Mouse (Mus musculus) midbrain, postnatal 0 days (tissue): ENCODE data around the gene Teddm3. TPM values are rescaled to one million over a fixed set of nuclear protein-coding genes. Genes with fewer than 3 reads are reported as not detected.
A peak's percentile ranks its signal among the peaks of the same experiment; 100 is the strongest.

Experiments used
- ATAC-seq: fragments of 200-750 bp; cut with Nextera tagmentation; 2 replicates; pipeline ENCODE4 v1.8.0; 2017; ENCODE audit warnings: moderate number of reproducible peaks, mild to moderate bottlenecking, moderate TSS enrichment, moderate library complexity; ENCODE audit not compliant: low FRiP score
- DNase-seq: peaks from one replicate; pipeline ENCODE4 v3.0.0-alpha.2; 2015; ENCODE audit warnings: low spot score
- H3K27ac ChIP-seq: fragments of 300-500 bp; sonication (generic); 2 replicates; pipeline ENCODE4 v1.5.1; 2014; ENCODE audit warnings: low read depth, mild to moderate bottlenecking, low read length, mixed read lengths
- H3K27me3 ChIP-seq: fragments of 300-500 bp; sonication (generic); 2 replicates; pipeline ENCODE4 v1.6.1; 2014; ENCODE audit warnings: low read length, control low read depth, mixed read lengths; ENCODE audit not compliant: insufficient read depth
- H3K36me3 ChIP-seq: fragments of 300-500 bp; sonication (generic); 2 replicates; pipeline ENCODE4 v1.6.1; 2014; ENCODE audit warnings: low read length, control low read depth, mixed read lengths; ENCODE audit not compliant: insufficient read depth
- H3K4me1 ChIP-seq: fragments of 300-500 bp; sonication (generic); 2 replicates; pipeline ENCODE4 v1.6.1; 2014; ENCODE audit warnings: mild to moderate bottlenecking, control low read depth, antibody characterized with exemption, low read length, mixed read lengths; ENCODE audit not compliant: insufficient read depth
- H3K4me2 ChIP-seq: fragments of 300-500 bp; sonication (generic); 2 replicates; pipeline ENCODE4 v1.6.1; 2014; ENCODE audit warnings: low read depth, mild to moderate bottlenecking, low read length, mixed read lengths; ENCODE audit not compliant: poor library complexity, severe bottlenecking
- H3K4me3 ChIP-seq: fragments of 300-500 bp; sonication (generic); 2 replicates; pipeline ENCODE4 v1.5.1; 2014; ENCODE audit warnings: low read depth, mild to moderate bottlenecking, low read length, moderate library complexity
- H3K9ac ChIP-seq: fragments of 300-500 bp; sonication (generic); replicated peaks from 2 replicates; pipeline ENCODE4 v1.6.1; 2014; ENCODE audit warnings: mild to moderate bottlenecking, low read length, moderate library complexity, mixed read lengths; ENCODE audit not compliant: poor library complexity, severe bottlenecking
- H3K9me3 ChIP-seq: fragments of 300-500 bp; sonication (generic); 2 replicates; pipeline ENCODE4 v1.6.1; 2016; ENCODE audit warnings: low read length, control low read depth
- CTCF ChIP-seq: IDR thresholded peaks from 2 replicates; pipeline ENCODE4 v1.5.1; 2016; ENCODE audit warnings: antibody characterized with exemption, mild to moderate bottlenecking
- WGBS: fragments of 180-500 bp; shearing (Covaris S2); extraction: QIAGEN DNeasy Blood & Tissue Kit; methylation state at CpG from one replicate; pipeline ENCODE4 v1.1.7; 2014; 5-methylcytosine and 5-hydroxymethylcytosine counted together
- polyA plus RNA-seq: library from polyadenylated mRNA; unstranded; fragments of >200 nt; fragmentation: Nextera tagmentation; extraction: Ambion mirVana; gene quantifications from 2 replicates; pipeline ENCODE4 v1.2.1, GENCODE M21; 2015
- total RNA-seq: library from RNA; depleted of rRNA; stranded (reverse); fragments of >200 nt; gene quantifications from 2 replicates; pipeline ENCODE4 v1.2.3, GENCODE M21; 2014

Gene Teddm3
- total and polyA plus RNA-seq, 2 experiments from 2014 or later: 0.11 to 0.33 TPM

DNA sequence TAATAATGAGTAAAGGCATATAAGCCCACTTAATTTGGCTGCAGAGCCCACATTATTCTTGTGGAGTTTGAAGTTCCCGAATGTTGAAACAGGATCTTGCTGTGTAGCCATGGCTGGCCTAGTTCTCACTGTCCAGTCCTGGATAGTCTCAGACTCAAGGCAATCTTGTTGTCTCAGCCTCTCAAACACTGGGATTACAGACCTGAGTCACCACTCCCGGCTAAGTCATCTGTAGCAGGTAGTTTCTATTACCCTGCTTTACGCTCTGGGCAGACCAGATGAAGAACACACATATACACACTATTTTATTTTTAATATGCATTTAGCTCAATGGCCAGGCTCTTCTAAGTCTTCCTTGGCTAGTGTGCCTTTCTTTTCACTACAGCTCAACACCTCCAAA is 42.8 kb upstream of the Teddm3 start:
- Histone ChIP-seq H3K9ac (no peak overlapping the region), H3K27ac (no peak overlapping the region), H3K36me3 (no peaks in the 10 kb centered on the region), H3K4me2 (no peak overlapping the region), H3K9me3 (no peaks in the 10 kb centered on the region), H3K4me1 (no peaks in the 10 kb centered on the region), H3K27me3 (no peaks in the 10 kb centered on the region), H3K4me3 (no peak overlapping the region)
- no peak for ATAC-seq
- DNase-seq: no peak
- WGBS: 86% methylated on average over 3 of the region's 3 CpGs
- TF ChIP-seq CTCF: no peak

DNA sequence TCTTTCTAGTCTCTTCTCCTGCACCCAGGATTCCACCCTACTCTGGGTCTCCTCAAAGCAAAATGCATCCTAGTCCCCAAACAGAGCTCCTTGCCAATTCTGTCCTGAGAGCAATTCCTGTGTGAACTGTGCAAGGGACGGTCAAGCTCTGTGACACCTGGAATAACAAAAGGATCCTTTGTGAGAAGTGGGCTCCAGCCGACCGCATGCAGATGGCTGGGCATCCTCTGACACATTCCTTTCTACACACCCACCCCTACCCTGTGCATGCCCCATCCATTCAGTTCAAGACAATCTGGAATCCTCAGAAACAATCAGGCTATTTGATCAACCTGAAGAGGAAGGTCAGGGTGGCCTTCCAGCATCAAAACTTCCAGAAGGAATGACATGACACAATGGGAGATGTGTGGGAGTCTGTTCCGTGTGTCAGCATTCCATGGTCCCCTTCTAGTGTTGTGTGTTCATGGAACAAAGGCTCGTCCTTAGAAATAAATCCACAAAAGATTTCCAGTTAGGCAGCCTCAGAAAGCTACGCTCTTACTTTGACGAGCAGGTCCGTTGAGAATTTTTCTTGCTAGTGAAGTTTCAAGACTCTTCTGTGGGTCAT is 41.6 kb upstream of the Teddm3 start:
- Histone ChIP-seq H3K9me3 (no peaks in the 10 kb centered on the region), H3K36me3 (no peaks in the 10 kb centered on the region), H3K4me2 (no peak overlapping the region), H3K27ac (no peak overlapping the region), H3K4me3 (no peak overlapping the region), H3K4me1 (no peaks in the 10 kb centered on the region), H3K27me3 (no peaks in the 10 kb centered on the region), H3K9ac (no peak overlapping the region)
- no peak for TF ChIP-seq CTCF
- WGBS: 68% methylated on average over 8 of the region's 8 CpGs
- DNase-seq (no peak), ATAC-seq (no peak)

DNA sequence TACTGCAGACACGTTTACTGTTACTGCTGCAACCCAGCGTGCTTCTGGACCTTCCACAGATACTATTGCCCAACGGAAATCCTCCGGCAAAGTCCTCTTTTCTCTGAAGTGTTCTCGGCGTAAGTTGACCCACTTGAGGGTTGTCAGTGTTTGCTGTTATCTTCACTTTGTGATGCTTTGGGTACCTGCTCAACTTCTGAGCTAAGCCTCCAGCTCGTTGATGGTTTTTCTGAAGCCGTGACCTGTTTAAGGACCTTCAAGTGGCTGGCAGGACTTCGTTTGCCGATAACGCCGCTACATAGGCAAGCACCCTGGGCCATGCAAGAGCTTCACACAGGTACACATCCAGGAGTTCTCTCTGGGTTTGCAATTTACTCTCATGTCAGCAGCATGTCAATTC is 40.4 kb upstream of the Teddm3 start:
- 89% methylated on average over 12 of the region's 12 CpGs for WGBS
- H3K9me3 ChIP-seq: no peaks in the 10 kb centered on the region
- no peaks in the 10 kb centered on the region for H3K36me3 ChIP-seq
- no peaks in the 10 kb centered on the region for H3K4me1 ChIP-seq
- no peak overlapping the region for H3K4me3 ChIP-seq
- DNase-seq: no peak
- H3K27me3 ChIP-seq: no peaks in the 10 kb centered on the region
- no peak for TF ChIP-seq CTCF
- no peak overlapping the region for H3K27ac ChIP-seq
- H3K4me2 ChIP-seq: no peak overlapping the region
- ATAC-seq: no peak
- H3K9ac ChIP-seq: no peak overlapping the region

DNA sequence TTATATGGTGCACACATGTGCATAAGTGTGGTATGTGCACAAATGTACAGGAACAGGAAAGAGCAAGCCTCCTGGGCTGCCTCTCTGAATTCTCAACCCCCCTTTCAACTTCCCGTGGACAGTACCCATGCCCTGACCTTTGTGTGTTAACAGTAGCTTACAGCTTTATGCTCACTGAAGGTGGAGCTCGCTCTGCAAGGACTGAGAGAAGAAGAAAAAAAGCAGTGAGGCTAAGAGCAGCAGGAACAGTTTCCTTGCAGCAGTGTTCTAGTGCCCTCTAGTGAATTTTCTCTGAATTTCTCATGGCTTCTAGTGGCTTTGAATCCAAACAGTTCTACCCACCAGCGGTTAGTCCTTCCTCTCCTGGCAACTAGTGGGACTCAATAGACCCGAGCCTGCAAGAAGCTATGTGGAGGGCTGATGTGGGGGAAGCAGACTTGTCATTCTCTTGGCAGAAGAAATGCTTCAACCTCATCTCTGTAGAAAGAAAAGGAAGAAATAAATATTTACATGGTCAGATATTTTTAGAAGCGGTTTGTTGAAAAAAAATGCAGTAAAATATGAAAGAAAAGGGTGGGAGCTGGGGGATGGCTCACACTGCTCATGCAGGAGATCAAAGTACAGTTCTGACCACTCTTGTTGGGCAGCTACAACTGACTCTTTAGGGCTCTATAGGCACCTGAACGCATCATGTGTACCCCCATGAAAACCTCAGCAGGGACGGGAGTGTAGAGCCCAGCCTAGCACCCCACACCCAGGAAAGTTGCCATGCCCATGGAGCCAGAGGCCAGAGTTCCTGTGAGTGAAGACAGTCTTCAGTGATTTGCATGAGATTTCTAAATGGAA is 38.9 kb upstream of the Teddm3 start:
- peak; percentile 96 for TF ChIP-seq CTCF
- no peak overlapping the region for H3K27ac ChIP-seq
- DNase-seq: peak; percentile 91

DNA sequence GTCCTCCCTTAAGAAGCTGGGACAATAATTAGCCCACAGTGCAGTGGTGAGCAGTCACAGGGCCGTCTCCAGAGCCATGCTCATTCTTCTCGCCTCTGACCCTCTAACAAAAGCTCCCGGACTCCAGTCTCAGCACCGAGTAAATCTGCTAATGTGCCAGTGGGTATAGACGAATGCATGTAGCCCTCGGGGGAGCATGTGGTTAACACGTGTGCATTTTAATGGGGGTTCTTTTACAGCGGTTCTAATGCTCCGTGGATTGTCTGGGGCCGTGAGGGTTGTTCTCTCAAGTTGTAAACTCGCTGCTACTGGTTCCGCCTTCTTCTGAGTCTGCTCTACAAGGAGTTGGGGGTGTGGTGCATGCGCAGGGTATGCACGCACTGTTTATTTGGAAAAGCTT is 37.8 kb upstream of the Teddm3 start:
- Histone ChIP-seq H3K4me3 (no peak overlapping the region), H3K27me3 (no peaks in the 10 kb centered on the region), H3K4me1 (no peaks in the 10 kb centered on the region), H3K9ac (no peak overlapping the region), H3K9me3 (no peaks in the 10 kb centered on the region), H3K36me3 (no peaks in the 10 kb centered on the region), H3K4me2 (no peak overlapping the region), H3K27ac (no peak overlapping the region)
- no peak for TF ChIP-seq CTCF
- 62% methylated on average over 14 of the region's 14 CpGs for WGBS
- ATAC-seq: no peak
- DNase-seq: no peak

More for the DNA sequence above, 38.9 kb upstream of the Teddm3 start:
- H3K27me3 ChIP-seq: no peaks in the 10 kb centered on the region
- H3K4me1 ChIP-seq: no peaks in the 10 kb centered on the region
- WGBS: 38% methylated on average over 7 of the region's 7 CpGs
- H3K9me3 ChIP-seq: no peaks in the 10 kb centered on the region
- H3K36me3 ChIP-seq: no peaks in the 10 kb centered on the region
- H3K4me2 ChIP-seq: no peak overlapping the region
- H3K9ac ChIP-seq: no peak overlapping the region
- ATAC-seq: peak; percentile 79
- no peak overlapping the region for H3K4me3 ChIP-seq

DNA sequence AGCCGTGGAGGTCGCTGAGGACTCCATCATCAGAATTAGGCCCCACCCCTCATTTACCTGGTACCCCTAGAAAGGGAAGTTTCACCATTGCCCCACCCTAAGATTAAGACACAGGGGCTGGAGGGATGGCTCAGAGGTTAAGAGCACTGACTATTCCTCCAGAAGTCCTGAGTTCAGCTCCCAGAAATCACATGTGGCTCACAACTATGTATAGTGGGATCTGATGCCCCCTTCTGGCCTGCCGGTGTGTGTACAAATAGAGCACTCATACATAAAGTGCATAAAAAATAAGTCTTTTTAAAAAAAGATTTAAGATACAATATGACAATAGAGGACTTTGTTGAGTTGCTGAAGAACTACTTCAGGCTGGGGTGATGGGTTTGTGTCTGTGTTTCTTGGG is 34.5 kb upstream of the Teddm3 start:
- ATAC-seq (no peak), DNase-seq (no peak)
- Histone ChIP-seq H3K4me1 (no peaks in the 10 kb centered on the region), H3K36me3 (no peaks in the 10 kb centered on the region), H3K4me3 (no peak overlapping the region), H3K9me3 (no peaks in the 10 kb centered on the region), H3K27ac (no peak overlapping the region), H3K27me3 (no peaks in the 10 kb centered on the region), H3K9ac (no peak overlapping the region), H3K4me2 (no peak overlapping the region)
- peak; percentile 55 for TF ChIP-seq CTCF
- 85% methylated on average over 3 of the region's 3 CpGs for WGBS
